Mouse (Mus musculus): ENCODE data around the gene Pycard. TPM values are rescaled to one million over a fixed set of nuclear protein-coding genes. Genes with fewer than 3 reads are reported as not detected.
"Not testable (repeated sequence)": the region's sequence is repeated elsewhere in the genome, so short reads cannot be mapped to it uniquely, and the experiment has no call there.

Gene Pycard
- polyA plus RNA-seq, 1 experiment from 2014 or later, result 266 TPM

GRCm38 (mm10) chr7:127944614-127945013 lies 49.1 kb downstream of the Pycard start:
- WGBS, result 7% methylated on average over 23 of the region's 23 CpGs
- Histone ChIP-seq H3K27ac (replicated peaks) (no peak overlapping the region), H3K9me3 (ENCODE audit: control insufficient read depth, low read length) (no peaks in the 10 kb centered on the region), H3K27me3 (ENCODE audit: control insufficient read depth, insufficient read depth, low read length) (no peaks in the 10 kb centered on the region), H3K9ac (ENCODE audit: low read length) (no peak overlapping the region), H3K4me2 (replicated peaks; ENCODE audit: low read depth) (peak overlapping the region; percentile 25; the same call in 1 of the 2 replicates), H3K4me1 (replicated peaks; ENCODE audit: control insufficient read depth, insufficient read depth) (no peaks in the 10 kb centered on the region), H3K4me3 (ENCODE audit: low read depth, low read length) (no peak overlapping the region), H3K36me3 (ENCODE audit: control insufficient read depth, insufficient read depth, low read length) (no peaks in the 10 kb centered on the region)
- peak; percentile 55 for DNase-seq (ENCODE audit: low spot score)
- TF ChIP-seq EP300 (optimal IDR thresholded peaks at IDR 0.05) (no peak), CTCF (IDR thresholded peaks at IDR 0.05; ENCODE audit: low read depth) (no peak)
- ATAC-seq (ENCODE audit: low FRiP score, low TSS enrichment), result peak; percentile 51

DNA sequence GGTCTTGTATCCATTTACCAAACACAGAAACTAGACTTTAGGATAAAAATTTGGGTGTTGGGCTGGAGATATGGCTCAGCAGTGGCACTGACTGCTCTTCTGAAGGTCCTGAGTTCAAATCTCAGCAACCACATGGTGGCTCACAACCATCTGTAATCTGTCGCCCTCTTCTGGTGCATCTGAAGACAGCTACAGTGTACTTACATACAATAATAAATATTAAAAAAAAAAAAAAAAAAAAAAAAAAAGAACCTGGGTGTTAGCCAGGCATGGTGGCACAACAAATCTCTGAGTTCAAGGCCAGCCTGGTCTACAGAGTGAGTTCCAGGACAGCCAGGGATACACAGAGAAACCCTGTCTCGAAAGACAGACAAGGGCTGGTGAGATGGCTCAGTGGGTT lies 51.6 kb downstream of the Pycard start:
- WGBS, result 46% methylated on average over 2 of the region's 2 CpGs
- not testable (repeated sequence) for H3K9me3 ChIP-seq (ENCODE audit: control insufficient read depth, low read length); ATAC-seq (ENCODE audit: low FRiP score, low TSS enrichment); H3K4me3 ChIP-seq (ENCODE audit: low read depth, low read length); H3K27ac ChIP-seq (replicated peaks); H3K9ac ChIP-seq (ENCODE audit: low read length); H3K4me1 ChIP-seq (replicated peaks; ENCODE audit: control insufficient read depth, insufficient read depth); H3K36me3 ChIP-seq (ENCODE audit: control insufficient read depth, insufficient read depth, low read length); H3K27me3 ChIP-seq (ENCODE audit: control insufficient read depth, insufficient read depth, low read length); H3K4me2 ChIP-seq (replicated peaks; ENCODE audit: low read depth); DNase-seq (ENCODE audit: low spot score)
- TF ChIP-seq CTCF (IDR thresholded peaks at IDR 0.05; ENCODE audit: low read depth), result peak; percentile 53

Other genes with a start within 250 kb of the Pycard start
- gene Fbxl19, start 249.3 kb downstream of the Pycard start, polyA plus RNA-seq (2015; fragmentation: Nextera tagmentation; extraction: Ambion mirVana), result 1.1 and 1.9 TPM in 2 replicates
- 18.6 and 20.0 TPM in 2 replicates for gene Orai3, start 224.1 kb downstream of the Pycard start, polyA plus RNA-seq (2015; fragmentation: Nextera tagmentation; extraction: Ambion mirVana)
- 6.9 and 8.0 TPM in 2 replicates for gene Setd1a, start 217.2 kb downstream of the Pycard start, polyA plus RNA-seq (2015; fragmentation: Nextera tagmentation; extraction: Ambion mirVana)
- gene Gm49388, start 208.3 kb downstream of the Pycard start, polyA plus RNA-seq (2015; fragmentation: Nextera tagmentation; extraction: Ambion mirVana), result not detected in 2 replicates
- 31.7 and 32.3 TPM in 2 replicates for gene Hsd3b7, start 193.3 kb downstream of the Pycard start, polyA plus RNA-seq (2015; fragmentation: Nextera tagmentation; extraction: Ambion mirVana)
- 28.4 and 28.8 TPM in 2 replicates for gene Stx4a, start 169.6 kb downstream of the Pycard start, polyA plus RNA-seq (2015; fragmentation: Nextera tagmentation; extraction: Ambion mirVana)
- 0.80 and 1.2 TPM in 2 replicates for gene Stx1b, start 169.3 kb downstream of the Pycard start, polyA plus RNA-seq (2015; fragmentation: Nextera tagmentation; extraction: Ambion mirVana)
- gene Zfp646, start 117.6 kb downstream of the Pycard start, polyA plus RNA-seq (2015; fragmentation: Nextera tagmentation; extraction: Ambion mirVana), result 3.6 and 3.8 TPM in 2 replicates
- gene Zfp668, start 117.0 kb downstream of the Pycard start, polyA plus RNA-seq (2015; fragmentation: Nextera tagmentation; extraction: Ambion mirVana), result 6.5 and 6.6 TPM in 2 replicates
- 0.23 and 0.35 TPM in 2 replicates for gene Prss53, start 102.9 kb downstream of the Pycard start, polyA plus RNA-seq (2015; fragmentation: Nextera tagmentation; extraction: Ambion mirVana)
- gene Gm21974, start 98.4 kb downstream of the Pycard start, polyA plus RNA-seq (2015; fragmentation: Nextera tagmentation; extraction: Ambion mirVana), result not detected in 2 replicates
- 123 and 130 TPM in 2 replicates for gene Vkorc1, start 98.2 kb downstream of the Pycard start, polyA plus RNA-seq (2015; fragmentation: Nextera tagmentation; extraction: Ambion mirVana)
- gene Bckdk, start 89.8 kb downstream of the Pycard start, polyA plus RNA-seq (2015; fragmentation: Nextera tagmentation; extraction: Ambion mirVana), result 102 and 106 TPM in 2 replicates
- gene Kat8, start 81.4 kb downstream of the Pycard start, polyA plus RNA-seq (2015; fragmentation: Nextera tagmentation; extraction: Ambion mirVana), result 15.1 and 16.6 TPM in 2 replicates
- gene Prss8, start 63.8 kb downstream of the Pycard start, polyA plus RNA-seq (2015; fragmentation: Nextera tagmentation; extraction: Ambion mirVana), result 77.4 and 85.3 TPM in 2 replicates
- gene Prss36, start 47.1 kb downstream of the Pycard start, polyA plus RNA-seq (2015; fragmentation: Nextera tagmentation; extraction: Ambion mirVana), result 9.1 and 9.7 TPM in 2 replicates
- gene Fus, start 26.4 kb downstream of the Pycard start, polyA plus RNA-seq (2015; fragmentation: Nextera tagmentation; extraction: Ambion mirVana), result 124 and 130 TPM in 2 replicates
- 0.38 and 0.52 TPM in 2 replicates for gene Trim72, start 10.1 kb upstream of the Pycard start, polyA plus RNA-seq (2015; fragmentation: Nextera tagmentation; extraction: Ambion mirVana)
- 0.91 and 0.99 TPM in 2 replicates for gene Itgam, start 68.8 kb upstream of the Pycard start, polyA plus RNA-seq (2015; fragmentation: Nextera tagmentation; extraction: Ambion mirVana)
- not detected in 2 replicates for gene Gm49368, start 68.8 kb upstream of the Pycard start, polyA plus RNA-seq (2015; fragmentation: Nextera tagmentation; extraction: Ambion mirVana)
- 0.19 and 0.22 TPM in 2 replicates for gene Itgax, start 135.7 kb upstream of the Pycard start, polyA plus RNA-seq (2015; fragmentation: Nextera tagmentation; extraction: Ambion mirVana)
- gene Itgad, start 160.5 kb upstream of the Pycard start, polyA plus RNA-seq (2015; fragmentation: Nextera tagmentation; extraction: Ambion mirVana), result not detected in 2 replicates
- gene Cox6a2, start 212.5 kb upstream of the Pycard start, polyA plus RNA-seq (2015; fragmentation: Nextera tagmentation; extraction: Ambion mirVana), result 0.24 and 0.46 TPM in 2 replicates
- 10.7 and 12.4 TPM in 2 replicates for gene Armc5, start 243.5 kb upstream of the Pycard start, polyA plus RNA-seq (2015; fragmentation: Nextera tagmentation; extraction: Ambion mirVana)
- gene 9130023H24Rik, start 244.2 kb upstream of the Pycard start, polyA plus RNA-seq (2015; fragmentation: Nextera tagmentation; extraction: Ambion mirVana), result 4.6 and 5.0 TPM in 2 replicates